Mouse (Mus musculus): ENCODE data around the gene Chmp1a. TPM values are rescaled to one million over a fixed set of nuclear protein-coding genes. Genes with fewer than 3 reads are reported as not detected.
"Not testable (repeated sequence)": the region's sequence is repeated elsewhere in the genome, so short reads cannot be mapped to it uniquely, and the experiment has no call there.

Chmp1a gene
- polyA plus RNA-seq, 1 experiment from 2014 or later = 95.4 TPM

DNA sequence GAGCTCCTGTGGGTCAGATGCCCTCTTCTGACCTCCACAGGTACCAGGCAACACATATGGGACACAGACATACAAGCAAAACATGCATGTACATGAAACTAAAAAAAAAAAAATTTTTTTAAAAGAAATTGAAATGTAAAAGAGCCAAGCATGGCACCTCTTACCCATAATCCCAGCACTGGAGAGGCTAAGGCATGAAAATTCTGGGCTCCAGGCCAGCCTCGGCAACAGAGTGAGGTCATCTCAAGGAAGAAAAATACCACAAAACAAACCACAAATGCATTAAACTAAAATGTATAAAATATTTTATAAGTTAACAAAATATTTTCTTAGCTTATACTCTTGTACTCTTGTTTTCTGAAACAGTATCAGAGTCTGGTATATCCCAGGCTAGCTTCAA is 8.4 kb upstream of the Chmp1a start:
- no peak for DNase-seq (ENCODE audit: low spot score)

DNA sequence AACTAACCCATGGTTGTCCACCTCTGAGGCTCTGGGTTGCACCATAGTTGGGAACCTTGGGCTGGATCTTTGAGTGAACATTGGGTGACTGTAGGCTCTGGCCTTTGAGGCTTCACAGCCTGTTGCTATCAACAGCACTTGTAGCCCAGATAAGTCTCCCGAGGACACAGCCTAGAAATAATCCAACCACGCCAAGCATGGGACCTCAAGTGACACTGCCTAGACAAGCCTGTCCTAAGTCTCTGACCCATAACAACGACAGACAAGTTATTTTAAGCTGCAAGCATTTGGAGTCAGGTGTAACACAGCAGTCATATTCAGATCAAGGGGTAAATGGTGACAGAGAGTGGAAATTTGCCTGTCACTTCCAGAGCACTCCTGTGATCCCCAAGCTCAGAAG is 2.9 kb upstream of the Chmp1a start:
- WGBS = 56% methylated on average over 3 of the region's 3 CpGs
- H3K4me1 ChIP-seq (replicated peaks; ENCODE audit: control insufficient read depth, insufficient read depth, low read length) = peaks cover 8% of the 10 kb centered on the region; the same call in 1 of the 2 replicates
- DNase-seq (ENCODE audit: low spot score) (no peak), ATAC-seq (replicated peaks; ENCODE audit: low FRiP score) (no peak)
- no peaks in the 10 kb centered on the region for H3K9me3 ChIP-seq (ENCODE audit: control insufficient read depth, low read length)
- H3K9ac ChIP-seq (ENCODE audit: low read depth, low read length) = no peak overlapping the region
- no peaks in the 10 kb centered on the region; the same call in 1 of the 2 replicates for H3K27me3 ChIP-seq (replicated peaks; ENCODE audit: control insufficient read depth, insufficient read depth, low read length)
- H3K36me3 ChIP-seq (ENCODE audit: control insufficient read depth, insufficient read depth, low read length) = no peaks in the 10 kb centered on the region; the same call in 1 of the 2 replicates
- H3K4me3 ChIP-seq (ENCODE audit: low read depth, low read length) = no peak overlapping the region
- no peak overlapping the region for H3K27ac ChIP-seq (ENCODE audit: low read depth, low read length)
- no peak overlapping the region for H3K4me2 ChIP-seq

More for the DNA sequence above, 8.4 kb upstream of the Chmp1a start:
- Histone ChIP-seq H3K4me1 (replicated peaks; ENCODE audit: control insufficient read depth, insufficient read depth, low read length) (peaks cover 12% of the 10 kb centered on the region), H3K9ac (ENCODE audit: low read depth, low read length) (no peak overlapping the region), H3K36me3 (ENCODE audit: control insufficient read depth, insufficient read depth, low read length) (no peaks in the 10 kb centered on the region), H3K27me3 (replicated peaks; ENCODE audit: control insufficient read depth, insufficient read depth, low read length) (no peaks in the 10 kb centered on the region), H3K27ac (ENCODE audit: low read depth, low read length) (no peak overlapping the region), H3K4me3 (ENCODE audit: low read depth, low read length) (no peak overlapping the region), H3K9me3 (ENCODE audit: control insufficient read depth, low read length) (no peaks in the 10 kb centered on the region), H3K4me2 (no peak overlapping the region)
- no peak for ATAC-seq (replicated peaks; ENCODE audit: low FRiP score)
- 67% methylated on average over 1 of the region's 1 CpGs for WGBS

DNA sequence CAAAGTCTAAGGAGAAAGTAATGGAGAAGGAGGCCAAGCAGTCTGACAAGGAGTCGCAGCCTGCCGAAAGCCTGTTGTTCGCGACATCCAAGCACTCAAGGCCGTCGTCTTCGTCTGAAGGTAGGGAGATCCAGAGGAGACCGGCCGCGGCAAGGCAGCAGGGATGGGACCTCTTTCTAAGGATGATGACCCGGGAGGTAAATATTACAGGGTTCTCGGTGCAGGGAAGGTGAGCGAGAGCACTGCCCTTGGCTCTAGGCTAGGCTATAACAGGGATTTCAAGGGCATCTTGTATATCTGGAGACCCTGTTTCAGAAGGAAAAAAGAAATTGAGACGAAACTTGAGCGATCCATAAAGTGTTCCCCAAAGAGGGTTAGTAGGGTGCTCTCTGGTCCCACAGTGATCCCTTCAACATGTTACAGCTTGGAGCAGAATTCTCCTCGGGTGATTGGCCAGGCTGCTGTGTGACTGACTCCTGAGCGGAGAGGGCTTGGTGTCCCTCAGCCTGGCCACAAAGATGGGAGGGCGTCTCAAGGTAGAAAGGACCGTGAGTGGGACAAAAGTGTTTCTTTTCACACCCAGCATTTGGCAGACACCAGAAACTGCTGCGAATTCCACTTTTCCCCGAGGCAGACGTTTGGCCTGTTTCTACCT is 682 bp upstream of the Chmp1a start:
- Histone ChIP-seq H3K4me1 (replicated peaks; ENCODE audit: control insufficient read depth, insufficient read depth, low read length) (peaks cover 8% of the 10 kb centered on the region; the same call in 1 of the 2 replicates), H3K4me3 (ENCODE audit: low read depth, low read length) (peak overlapping the region; percentile 99), H3K27me3 (replicated peaks; ENCODE audit: control insufficient read depth, insufficient read depth, low read length) (no peaks in the 10 kb centered on the region; the same call in 1 of the 2 replicates), H3K36me3 (ENCODE audit: control insufficient read depth, insufficient read depth, low read length) (peaks cover 10% of the 10 kb centered on the region), H3K9me3 (ENCODE audit: control insufficient read depth, low read length) (no peaks in the 10 kb centered on the region), H3K9ac (ENCODE audit: low read depth, low read length) (peak overlapping the region; percentile 99), H3K27ac (ENCODE audit: low read depth, low read length) (no peak overlapping the region), H3K4me2 (peak overlapping the region; percentile 77)
- ATAC-seq (replicated peaks; ENCODE audit: low FRiP score) (peak; percentile 21), DNase-seq (ENCODE audit: low spot score) (no peak)
- WGBS = 23% methylated on average over 22 of the region's 22 CpGs

- Histone ChIP-seq H3K4me2 (peak overlapping the region; percentile 77), H3K9ac (ENCODE audit: low read depth, low read length) (peak overlapping the region; percentile 99), H3K9me3 (ENCODE audit: control insufficient read depth, low read length) (no peaks in the 10 kb centered on the region), H3K36me3 (ENCODE audit: control insufficient read depth, insufficient read depth, low read length) (peaks cover 17% of the 10 kb centered on the region), H3K27ac (ENCODE audit: low read depth, low read length) (peak overlapping the region; percentile 66), H3K27me3 (replicated peaks; ENCODE audit: control insufficient read depth, insufficient read depth, low read length) (no peaks in the 10 kb centered on the region; the same call in 1 of the 2 replicates), H3K4me1 (replicated peaks; ENCODE audit: control insufficient read depth, insufficient read depth, low read length) (peaks cover 8% of the 10 kb centered on the region; the same call in 1 of the 2 replicates), H3K4me3 (ENCODE audit: low read depth, low read length) (peak overlapping the region; percentile 99)
- ATAC-seq (replicated peaks; ENCODE audit: low FRiP score) = no peak
- DNase-seq (ENCODE audit: low spot score) = no peak
- WGBS = 37% methylated on average over 10 of the region's 10 CpGs
Observed at GRCm38 (mm10) chr8:123211876-123212275, 687 bp downstream of the Chmp1a start.

DNA sequence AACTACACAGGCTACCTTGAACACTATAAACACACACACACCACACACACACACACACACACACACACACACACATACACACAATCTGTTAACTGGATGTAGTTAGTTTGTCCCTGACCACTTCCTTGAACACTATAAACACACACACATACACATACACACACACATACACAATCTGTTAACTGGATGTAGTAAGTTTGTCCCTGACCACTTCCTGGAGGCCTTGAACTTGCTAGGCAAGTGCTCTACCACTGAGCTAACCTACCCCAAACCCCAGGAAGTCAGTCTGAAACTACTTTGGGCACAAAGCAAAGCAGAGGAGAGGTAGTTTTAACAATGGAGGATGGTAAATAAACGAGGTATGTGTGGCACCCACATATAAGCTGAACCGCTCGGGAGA is 9.0 kb downstream of the Chmp1a start:
- DNase-seq (ENCODE audit: low spot score) (no peak), ATAC-seq (replicated peaks; ENCODE audit: low FRiP score) (no peak)
- no peaks in the 10 kb centered on the region for H3K9me3 ChIP-seq (ENCODE audit: control insufficient read depth, low read length)
- no peaks in the 10 kb centered on the region for H3K4me1 ChIP-seq (replicated peaks; ENCODE audit: control insufficient read depth, insufficient read depth, low read length)
- 90% methylated on average over 3 of the region's 3 CpGs for WGBS
- no peak overlapping the region for H3K27ac ChIP-seq (ENCODE audit: low read depth, low read length)
- H3K4me3 ChIP-seq (ENCODE audit: low read depth, low read length) = no peak overlapping the region
- H3K9ac ChIP-seq (ENCODE audit: low read depth, low read length) = no peak overlapping the region
- peaks cover 18% of the 10 kb centered on the region for H3K36me3 ChIP-seq (ENCODE audit: control insufficient read depth, insufficient read depth, low read length)
- H3K4me2 ChIP-seq = no peak overlapping the region
- 0 out of 2 replicates have a peak, but pooled peaks cover 4% of the 10 kb centered on the region for H3K27me3 ChIP-seq (replicated peaks; ENCODE audit: control insufficient read depth, insufficient read depth, low read length)

DNA sequence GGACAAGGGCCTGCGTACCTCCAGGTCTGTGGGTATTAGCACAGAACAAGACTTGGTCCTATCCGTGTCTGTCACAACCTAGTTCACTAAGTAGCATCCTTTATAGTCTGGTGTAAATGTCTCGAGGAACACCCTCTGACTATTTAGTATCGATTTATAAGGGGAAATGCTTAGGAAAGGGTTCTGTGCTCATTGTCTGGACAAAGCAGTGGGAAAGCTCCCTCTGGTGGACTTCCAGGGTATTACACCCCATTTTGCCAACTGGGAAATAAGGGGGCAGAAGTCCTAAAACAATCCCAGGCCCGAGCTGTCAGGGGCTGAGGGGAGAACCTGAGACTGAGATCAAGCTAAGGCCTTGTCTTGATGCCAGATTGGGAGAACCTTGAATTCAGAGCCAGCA is 10.3 kb downstream of the Chmp1a start:
- no peaks in the 10 kb centered on the region for H3K4me1 ChIP-seq (replicated peaks; ENCODE audit: control insufficient read depth, insufficient read depth, low read length)
- DNase-seq (ENCODE audit: low spot score) (peak; percentile 76), ATAC-seq (replicated peaks; ENCODE audit: low FRiP score) (no peak)
- WGBS = 27% methylated on average over 5 of the region's 5 CpGs
- no peak overlapping the region for H3K4me2 ChIP-seq
- no peak overlapping the region for H3K4me3 ChIP-seq (ENCODE audit: low read depth, low read length)
- no peak overlapping the region for H3K9ac ChIP-seq (ENCODE audit: low read depth, low read length)
- peaks cover 14% of the 10 kb centered on the region for H3K36me3 ChIP-seq (ENCODE audit: control insufficient read depth, insufficient read depth, low read length)
- H3K9me3 ChIP-seq (ENCODE audit: control insufficient read depth, low read length) = no peaks in the 10 kb centered on the region
- H3K27me3 ChIP-seq (replicated peaks; ENCODE audit: control insufficient read depth, insufficient read depth, low read length) = 0 out of 2 replicates have a peak, but pooled peaks cover 4% of the 10 kb centered on the region
- H3K27ac ChIP-seq (ENCODE audit: low read depth, low read length) = no peak overlapping the region

DNA sequence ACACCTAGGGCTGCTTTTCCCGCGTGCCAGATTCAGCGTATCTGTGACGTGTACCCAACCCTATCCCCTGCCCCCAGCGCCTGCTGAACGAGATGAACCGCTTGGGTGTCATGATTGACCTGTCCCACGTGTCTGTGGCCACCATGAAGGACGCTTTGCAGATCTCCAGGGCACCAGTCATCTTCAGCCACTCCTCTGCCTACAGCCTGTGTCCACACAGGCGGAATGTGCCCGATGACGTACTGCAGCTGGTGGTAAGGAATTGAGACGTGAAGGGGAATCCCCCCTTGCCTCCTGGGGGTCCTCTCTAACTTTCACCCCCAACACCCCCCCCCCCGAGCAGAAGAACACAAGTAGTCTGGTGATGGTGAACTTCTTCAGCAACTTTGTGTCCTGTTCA is 12.7 kb downstream of the Chmp1a start:
- no peak overlapping the region for H3K4me3 ChIP-seq (ENCODE audit: low read depth, low read length)
- H3K4me1 ChIP-seq (replicated peaks; ENCODE audit: control insufficient read depth, insufficient read depth, low read length) = no peaks in the 10 kb centered on the region
- ATAC-seq (replicated peaks; ENCODE audit: low FRiP score) (no peak), DNase-seq (ENCODE audit: low spot score) (no peak)
- H3K4me2 ChIP-seq = no peak overlapping the region
- H3K9ac ChIP-seq (ENCODE audit: low read depth, low read length) = no peak overlapping the region
- H3K27me3 ChIP-seq (replicated peaks; ENCODE audit: control insufficient read depth, insufficient read depth, low read length) = 0 out of 2 replicates have a peak, but pooled peaks cover 4% of the 10 kb centered on the region
- no peaks in the 10 kb centered on the region for H3K36me3 ChIP-seq (ENCODE audit: control insufficient read depth, insufficient read depth, low read length)
- no peak overlapping the region for H3K27ac ChIP-seq (ENCODE audit: low read depth, low read length)
- 66% methylated on average over 14 of the region's 14 CpGs for WGBS
- H3K9me3 ChIP-seq (ENCODE audit: control insufficient read depth, low read length) = no peaks in the 10 kb centered on the region

DNA sequence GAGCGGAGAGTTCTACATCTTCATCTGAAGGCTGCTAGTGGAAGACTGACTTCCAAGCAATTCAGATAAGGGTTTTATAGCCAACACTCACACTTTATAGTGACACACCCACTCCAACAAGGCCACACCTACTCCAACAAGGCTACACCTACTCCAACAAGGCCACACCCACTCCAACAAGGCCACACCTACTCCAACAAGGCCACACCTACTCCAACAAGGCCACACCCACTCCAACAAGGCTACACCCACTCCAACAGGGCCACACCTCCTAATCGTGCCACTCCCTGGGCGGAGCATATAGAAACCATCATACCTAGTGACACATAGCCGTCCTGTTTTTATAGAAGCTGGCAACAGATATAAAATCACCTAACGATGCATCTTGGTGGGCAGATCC is 15.5 kb downstream of the Chmp1a start:
- H3K4me1 ChIP-seq (replicated peaks; ENCODE audit: control insufficient read depth, insufficient read depth, low read length); H3K9ac ChIP-seq (ENCODE audit: low read depth, low read length); H3K9me3 ChIP-seq (ENCODE audit: control insufficient read depth, low read length); DNase-seq (ENCODE audit: low spot score); H3K4me3 ChIP-seq (ENCODE audit: low read depth, low read length); H3K36me3 ChIP-seq (ENCODE audit: control insufficient read depth, insufficient read depth, low read length); H3K27me3 ChIP-seq (replicated peaks; ENCODE audit: control insufficient read depth, insufficient read depth, low read length); H3K27ac ChIP-seq (ENCODE audit: low read depth, low read length); H3K4me2 ChIP-seq: not testable (repeated sequence)
- ATAC-seq (replicated peaks; ENCODE audit: low FRiP score) = peak; percentile 74
- 63% methylated on average over 5 of the region's 5 CpGs for WGBS

DNA sequence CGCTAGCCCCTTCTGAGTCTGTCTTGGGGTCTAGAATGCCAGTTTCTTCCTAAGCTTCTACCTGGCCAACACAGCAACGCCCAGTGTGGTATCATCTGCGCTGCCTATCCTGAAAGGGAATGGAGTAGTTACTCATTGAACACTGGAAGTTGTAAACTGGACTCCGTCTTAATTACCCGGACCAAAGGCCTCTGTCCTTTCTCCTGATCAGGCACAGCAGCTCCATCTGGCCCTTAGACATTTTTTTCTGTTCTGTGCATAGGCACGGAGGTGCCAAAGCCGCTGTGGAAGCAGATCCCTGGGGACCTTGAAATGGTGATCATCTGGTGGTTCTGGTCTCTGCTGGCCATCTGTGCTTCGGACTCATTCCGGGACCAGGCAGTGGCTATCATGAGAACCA is 18.8 kb downstream of the Chmp1a start:
- Histone ChIP-seq H3K36me3 (ENCODE audit: control insufficient read depth, insufficient read depth, low read length) (no peaks in the 10 kb centered on the region), H3K4me2 (no peak overlapping the region), H3K9ac (ENCODE audit: low read depth, low read length) (no peak overlapping the region), H3K27me3 (replicated peaks; ENCODE audit: control insufficient read depth, insufficient read depth, low read length) (no peaks in the 10 kb centered on the region), H3K4me1 (replicated peaks; ENCODE audit: control insufficient read depth, insufficient read depth, low read length) (peaks cover 5% of the 10 kb centered on the region), H3K27ac (ENCODE audit: low read depth, low read length) (no peak overlapping the region), H3K9me3 (ENCODE audit: control insufficient read depth, low read length) (no peaks in the 10 kb centered on the region), H3K4me3 (ENCODE audit: low read depth, low read length) (no peak overlapping the region)
- WGBS = 88% methylated on average over 9 of the region's 9 CpGs
- no peak for DNase-seq (ENCODE audit: low spot score)
- ATAC-seq (replicated peaks; ENCODE audit: low FRiP score) = no peak

Data from liver, embryonic 11.5 days (tissue).